Mouse (Mus musculus) lung, adult 2 months (tissue): ENCODE measurements around the gene Rhbdd2.

Source experiments
- CTCF ChIP-seq: fragments of 200-500 bp; IDR thresholded peaks from 2 replicates; pipeline ENCODE4 v1.5.1; 2011; ENCODE audit warnings: mild to moderate bottlenecking, low read length, control low read depth; ENCODE audit not compliant: insufficient read depth
- POLR2A ChIP-seq: fragments of 200-500 bp; IDR thresholded peaks from 2 replicates; pipeline ENCODE4 v1.6.1; 2011; ENCODE audit warnings: low read depth, mild to moderate bottlenecking, control low read depth, low read length, borderline replicate concordance; ENCODE audit errors: extremely low read depth

DNA sequence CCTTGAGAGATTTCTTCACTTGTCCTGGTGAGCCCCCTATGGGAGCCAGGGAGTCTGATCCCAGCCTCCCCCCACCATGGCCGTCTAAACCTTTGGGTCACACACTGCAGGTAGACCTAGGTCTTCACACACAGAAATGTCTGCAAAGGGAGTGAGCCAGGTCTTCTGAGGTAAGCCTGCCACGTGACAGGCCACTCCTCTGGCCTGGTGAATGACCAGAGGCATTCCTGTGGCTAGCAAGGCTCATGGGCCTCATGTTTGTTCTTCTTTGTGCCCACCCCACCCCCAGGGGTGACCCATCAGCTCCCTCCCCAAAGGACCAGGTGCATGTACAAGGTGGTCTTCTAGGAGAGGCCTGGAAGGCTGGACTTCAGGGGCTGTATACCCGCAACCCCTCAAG lies 19.1 kb downstream of the Rhbdd2 start:
- TF ChIP-seq POLR2A (no peak), CTCF (no peak)
